Mouse (Mus musculus) limb, embryonic 13.5 days (tissue): ENCODE data around the gene Slc15a5. TPM values are rescaled to one million over a fixed set of nuclear protein-coding genes. Genes with fewer than 3 reads are reported as not detected.

Experiments used
- ATAC-seq: fragments of 200-750 bp; cut with Nextera tagmentation; 2 replicates; pipeline ENCODE4 v1.8.0; 2017; ENCODE audit warnings: low read depth, moderate number of reproducible peaks, moderate TSS enrichment; ENCODE audit not compliant: low FRiP score
- H3K27ac ChIP-seq: fragments of 300-500 bp; sonication (generic); 2 replicates; pipeline ENCODE4 v1.5.1; 2015; ENCODE audit warnings: inconsistent platforms, mild to moderate bottlenecking, moderate library complexity
- H3K27me3 ChIP-seq: fragments of 300-500 bp; sonication (generic); 2 replicates; pipeline ENCODE4 v1.6.1; 2015; ENCODE audit warnings: mild to moderate bottlenecking, inconsistent platforms
- H3K36me3 ChIP-seq: fragments of 300-500 bp; sonication (generic); 2 replicates; pipeline ENCODE4 v1.6.1; 2015; ENCODE audit warnings: inconsistent platforms, mild to moderate bottlenecking, moderate library complexity
- H3K4me1 ChIP-seq: fragments of 300-500 bp; sonication (generic); 2 replicates; pipeline ENCODE4 v1.6.1; 2015; ENCODE audit warnings: inconsistent platforms
- H3K4me2 ChIP-seq: fragments of 300-500 bp; sonication (generic); replicated peaks from 2 replicates; pipeline ENCODE4 v1.6.1; 2015; ENCODE audit warnings: inconsistent platforms, mild to moderate bottlenecking, moderate library complexity
- H3K4me3 ChIP-seq: fragments of 300-500 bp; sonication (generic); 2 replicates; pipeline ENCODE4 v1.5.1; 2015; ENCODE audit warnings: moderate library complexity, mild to moderate bottlenecking, inconsistent platforms
- H3K9ac ChIP-seq: fragments of 300-500 bp; sonication (generic); 2 replicates; pipeline ENCODE4 v1.6.1; 2015; ENCODE audit warnings: mild to moderate bottlenecking, inconsistent platforms
- H3K9me3 ChIP-seq: fragments of 300-500 bp; sonication (generic); 2 replicates; pipeline ENCODE4 v1.6.1; 2016; ENCODE audit warnings: inconsistent platforms
- WGBS: fragments of 180-500 bp; shearing (Covaris S2); methylation state at CpG from one replicate; pipeline ENCODE4 v1.1.7; 2015; 5-methylcytosine and 5-hydroxymethylcytosine counted together
- polyA plus RNA-seq: library from polyadenylated mRNA; unstranded; fragments of >200 nt; fragmentation: Nextera tagmentation; extraction: Ambion mirVana; gene quantifications from 2 replicates; pipeline ENCODE4 v1.2.1, GENCODE M21; 2015

Gene Slc15a5
- polyA plus RNA-seq, 1 experiment from 2014 or later = not detected

GRCm38 (mm10) chr6:138053686-138054085, 26.0 kb downstream of the Slc15a5 start:
- no peak overlapping the region for H3K9ac ChIP-seq
- no peaks in the 10 kb centered on the region for H3K36me3 ChIP-seq
- H3K4me1 ChIP-seq = 0 out of 2 replicates have a peak, but pooled peaks cover 4% of the 10 kb centered on the region
- no peak for ATAC-seq
- H3K4me3 ChIP-seq = no peak overlapping the region
- no peak overlapping the region for H3K27ac ChIP-seq
- H3K9me3 ChIP-seq = no peaks in the 10 kb centered on the region
- no peak overlapping the region for H3K4me2 ChIP-seq
- H3K27me3 ChIP-seq = no peaks in the 10 kb centered on the region; the same call in 1 of the 2 replicates
- 87% methylated on average over 9 of the region's 9 CpGs for WGBS

- H3K36me3 ChIP-seq = no peaks in the 10 kb centered on the region
- ATAC-seq = no peak
- H3K9ac ChIP-seq = no peak overlapping the region
- WGBS = 91% methylated on average over 2 of the region's 2 CpGs
- H3K27me3 ChIP-seq = no peaks in the 10 kb centered on the region
- no peak overlapping the region for H3K4me2 ChIP-seq
- H3K4me1 ChIP-seq = no peaks in the 10 kb centered on the region
- H3K4me3 ChIP-seq = no peak overlapping the region
- no peaks in the 10 kb centered on the region; the same call in 1 of the 2 replicates for H3K9me3 ChIP-seq
- no peak overlapping the region for H3K27ac ChIP-seq
Observed at GRCm38 (mm10) chr6:138045364-138045763, 34.4 kb downstream of the Slc15a5 start.

- Histone ChIP-seq H3K9me3 (no peaks in the 10 kb centered on the region; the same call in 1 of the 2 replicates), H3K4me2 (no peak overlapping the region), H3K4me1 (no peaks in the 10 kb centered on the region), H3K9ac (no peak overlapping the region), H3K36me3 (no peaks in the 10 kb centered on the region), H3K4me3 (no peak overlapping the region), H3K27ac (no peak overlapping the region), H3K27me3 (no peaks in the 10 kb centered on the region)
- ATAC-seq = no peak
- 89% methylated on average over 5 of the region's 5 CpGs for WGBS
Observed at GRCm38 (mm10) chr6:138042891-138043290, 36.8 kb downstream of the Slc15a5 start.

GRCm38 (mm10) chr6:138041865-138042264, 37.9 kb downstream of the Slc15a5 start:
- 83% methylated on average over 4 of the region's 4 CpGs for WGBS
- ATAC-seq = no peak
- peaks cover 4% of the 10 kb centered on the region; the same call in 1 of the 2 replicates for H3K9me3 ChIP-seq
- no peak overlapping the region for H3K9ac ChIP-seq
- H3K4me1 ChIP-seq = no peaks in the 10 kb centered on the region
- H3K27ac ChIP-seq = no peak overlapping the region
- H3K4me3 ChIP-seq = no peak overlapping the region
- H3K36me3 ChIP-seq = no peaks in the 10 kb centered on the region
- no peak overlapping the region for H3K4me2 ChIP-seq
- no peaks in the 10 kb centered on the region for H3K27me3 ChIP-seq

- 91% methylated on average over 5 of the region's 5 CpGs for WGBS
- no peaks in the 10 kb centered on the region for H3K4me1 ChIP-seq
- no peaks in the 10 kb centered on the region for H3K27me3 ChIP-seq
- peaks cover 4% of the 10 kb centered on the region; the same call in 1 of the 2 replicates for H3K9me3 ChIP-seq
- no peak overlapping the region for H3K4me2 ChIP-seq
- ATAC-seq = no peak
- H3K9ac ChIP-seq = no peak overlapping the region
- no peaks in the 10 kb centered on the region for H3K36me3 ChIP-seq
- H3K27ac ChIP-seq = no peak overlapping the region
- no peak overlapping the region for H3K4me3 ChIP-seq
Observed at GRCm38 (mm10) chr6:138037587-138037986, 42.1 kb downstream of the Slc15a5 start.

GRCm38 (mm10) chr6:138036891-138037290, 42.8 kb downstream of the Slc15a5 start:
- H3K4me3 ChIP-seq = no peak overlapping the region
- no peak overlapping the region for H3K9ac ChIP-seq
- no peak for ATAC-seq
- no peaks in the 10 kb centered on the region for H3K27me3 ChIP-seq
- no peaks in the 10 kb centered on the region for H3K4me1 ChIP-seq
- H3K27ac ChIP-seq = no peak overlapping the region
- WGBS = 92% methylated on average over 12 of the region's 12 CpGs
- no peaks in the 10 kb centered on the region for H3K36me3 ChIP-seq
- peaks cover 4% of the 10 kb centered on the region; the same call in 1 of the 2 replicates for H3K9me3 ChIP-seq
- H3K4me2 ChIP-seq = no peak overlapping the region

GRCm38 (mm10) chr6:138016898-138017297, 62.8 kb downstream of the Slc15a5 start:
- 0 out of 2 replicates have a peak, but pooled peaks cover 2% of the 10 kb centered on the region for H3K9me3 ChIP-seq
- no peak overlapping the region for H3K4me2 ChIP-seq
- no peak for ATAC-seq
- H3K4me3 ChIP-seq = no peak overlapping the region
- no peaks in the 10 kb centered on the region for H3K36me3 ChIP-seq
- no peak overlapping the region for H3K9ac ChIP-seq
- H3K27me3 ChIP-seq = no peaks in the 10 kb centered on the region
- H3K4me1 ChIP-seq = no peaks in the 10 kb centered on the region
- no peak overlapping the region for H3K27ac ChIP-seq

GRCm38 (mm10) chr6:138014976-138015674, 64.6 kb downstream of the Slc15a5 start:
- ATAC-seq = no peak
- no peaks in the 10 kb centered on the region for H3K4me1 ChIP-seq
- WGBS = 87% methylated on average over 16 of the region's 16 CpGs

GRCm38 (mm10) chr6:138011955-138012354, 67.8 kb downstream of the Slc15a5 start:
- Histone ChIP-seq H3K4me3 (no peak overlapping the region), H3K36me3 (no peaks in the 10 kb centered on the region), H3K27ac (no peak overlapping the region), H3K4me1 (no peaks in the 10 kb centered on the region), H3K4me2 (no peak overlapping the region), H3K9me3 (0 out of 2 replicates have a peak, but pooled peaks cover 2% of the 10 kb centered on the region), H3K9ac (no peak overlapping the region), H3K27me3 (no peaks in the 10 kb centered on the region)
- 82% methylated on average over 6 of the region's 6 CpGs for WGBS
- ATAC-seq = no peak

More at GRCm38 (mm10) chr6:138014976-138015674, 64.6 kb downstream of the Slc15a5 start:
- no peaks in the 10 kb centered on the region for H3K36me3 ChIP-seq
- H3K9ac ChIP-seq = no peak overlapping the region
- H3K4me2 ChIP-seq = no peak overlapping the region
- no peaks in the 10 kb centered on the region for H3K27me3 ChIP-seq
- H3K4me3 ChIP-seq = no peak overlapping the region
- H3K9me3 ChIP-seq = 0 out of 2 replicates have a peak, but pooled peaks cover 2% of the 10 kb centered on the region
- no peak overlapping the region for H3K27ac ChIP-seq

GRCm38 (mm10) chr6:138007705-138008104, 72.0 kb downstream of the Slc15a5 start:
- 82% methylated on average over 6 of the region's 6 CpGs for WGBS
- Histone ChIP-seq H3K27me3 (no peaks in the 10 kb centered on the region), H3K9me3 (no peaks in the 10 kb centered on the region), H3K36me3 (no peaks in the 10 kb centered on the region), H3K4me1 (no peaks in the 10 kb centered on the region), H3K4me2 (no peak overlapping the region), H3K9ac (no peak overlapping the region), H3K27ac (no peak overlapping the region), H3K4me3 (no peak overlapping the region)
- ATAC-seq = no peak

GRCm38 (mm10) chr6:138006525-138007251, 73.0 kb downstream of the Slc15a5 start:
- no peaks in the 10 kb centered on the region for H3K36me3 ChIP-seq
- no peak overlapping the region for H3K4me2 ChIP-seq
- WGBS = 73% methylated on average over 27 of the region's 27 CpGs
- no peak overlapping the region for H3K27ac ChIP-seq
- H3K9me3 ChIP-seq = no peaks in the 10 kb centered on the region
- no peak for ATAC-seq
- H3K27me3 ChIP-seq = no peaks in the 10 kb centered on the region
- H3K4me3 ChIP-seq = no peak overlapping the region
- no peak overlapping the region for H3K9ac ChIP-seq
- no peaks in the 10 kb centered on the region for H3K4me1 ChIP-seq

GRCm38 (mm10) chr6:137989853-137990252, 89.9 kb downstream of the Slc15a5 start:
- Histone ChIP-seq H3K4me3 (no peak overlapping the region), H3K9me3 (no peaks in the 10 kb centered on the region), H3K36me3 (no peaks in the 10 kb centered on the region), H3K27me3 (no peaks in the 10 kb centered on the region), H3K9ac (no peak overlapping the region), H3K4me2 (no peak overlapping the region), H3K4me1 (no peaks in the 10 kb centered on the region), H3K27ac (no peak overlapping the region)
- no peak for ATAC-seq
